Mouse (Mus musculus) kidney, embryonic 14.5 days (tissue): ENCODE measurements around the gene Chchd10. TPM values are rescaled to one million over a fixed set of nuclear protein-coding genes. Genes with fewer than 3 reads are reported as not detected.

Source experiments
- ATAC-seq: fragments of 200-750 bp; cut with Nextera tagmentation; 2 replicates; pipeline ENCODE4 v1.8.0; 2017; ENCODE audit warnings: moderate number of reproducible peaks, mild to moderate bottlenecking, moderate TSS enrichment, moderate library complexity; ENCODE audit not compliant: low FRiP score, low TSS enrichment
- H3K27ac ChIP-seq: fragments of 300-500 bp; sonication (generic); 2 replicates; pipeline ENCODE4 v1.5.1; 2014; ENCODE audit warnings: low read depth, mild to moderate bottlenecking, low read length, moderate library complexity, mixed read lengths
- H3K27me3 ChIP-seq: fragments of 300-500 bp; sonication (generic); 2 replicates; pipeline ENCODE4 v1.6.1; 2014; ENCODE audit warnings: mild to moderate bottlenecking, low read length; ENCODE audit not compliant: control insufficient read depth, insufficient read depth
- H3K36me3 ChIP-seq: fragments of 300-500 bp; sonication (generic); 2 replicates; pipeline ENCODE4 v1.6.1; 2014; ENCODE audit warnings: low read length, mixed read lengths; ENCODE audit not compliant: control insufficient read depth, insufficient read depth
- H3K4me1 ChIP-seq: fragments of 300-500 bp; sonication (generic); 2 replicates; pipeline ENCODE4 v1.6.1; 2014; ENCODE audit warnings: low read length, mixed read lengths; ENCODE audit not compliant: control insufficient read depth, insufficient read depth
- H3K4me2 ChIP-seq: fragments of 300-500 bp; sonication (generic); replicated peaks from 2 replicates; pipeline ENCODE4 v1.6.1; 2014; ENCODE audit warnings: low read depth, mild to moderate bottlenecking, low read length
- H3K4me3 ChIP-seq: fragments of 300-500 bp; sonication (generic); 2 replicates; pipeline ENCODE4 v1.5.1; 2014; ENCODE audit warnings: mild to moderate bottlenecking, low read length
- H3K9ac ChIP-seq: fragments of 300-500 bp; sonication (generic); 2 replicates; pipeline ENCODE4 v1.6.1; 2014; ENCODE audit warnings: low read depth, mild to moderate bottlenecking, low read length, moderate library complexity
- H3K9me3 ChIP-seq: fragments of 300-500 bp; sonication (generic); 2 replicates; pipeline ENCODE4 v1.6.1; 2016; ENCODE audit warnings: low read length; ENCODE audit not compliant: control insufficient read depth
- WGBS: fragments of 180-500 bp; shearing (Covaris S2); extraction: QIAGEN DNeasy Blood & Tissue Kit; methylation state at CpG from one replicate; pipeline ENCODE4 v1.1.7; 2014; 5-methylcytosine and 5-hydroxymethylcytosine counted together
- polyA plus RNA-seq: library from polyadenylated mRNA; unstranded; fragments of >200 nt; fragmentation: Nextera tagmentation; extraction: Ambion mirVana; gene quantifications from 2 replicates; pipeline ENCODE4 v1.2.1, GENCODE M21; 2014

Gene Chchd10
- polyA plus RNA-seq, 1 experiment from 2014 or later, result 99.4 TPM

DNA sequence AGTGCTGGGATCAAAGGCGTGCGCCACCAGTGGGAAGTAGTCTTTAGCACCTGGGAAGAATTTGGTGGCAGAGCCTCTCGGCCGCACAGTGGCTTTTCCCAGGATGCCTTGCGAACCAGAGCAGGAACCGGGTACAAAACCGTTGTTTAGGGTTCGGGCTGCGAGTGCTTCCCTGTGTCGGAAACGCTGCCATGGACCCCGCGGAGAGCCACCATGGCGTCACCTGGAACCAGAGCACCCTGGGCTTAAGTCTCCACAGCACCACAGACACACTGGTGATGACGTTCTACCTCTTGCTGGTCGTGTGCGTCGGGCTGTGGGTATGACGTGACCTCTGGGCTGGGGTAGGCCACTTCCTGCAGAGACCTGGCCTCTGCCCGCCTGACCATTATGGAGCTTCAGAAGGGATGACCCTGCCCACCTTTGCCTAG, 21.5 kb downstream of the Chchd10 start, which contains the start of gene Gm5134:
Gene Gm5134, plus strand, starts transcription at position 134 of the 431 bp plus-strand sequence.
- WGBS, result 28% methylated on average over 20 of the region's 20 CpGs
- no peak for ATAC-seq
- no peak within 1 kb of the TSS for H3K9ac ChIP-seq

DNA sequence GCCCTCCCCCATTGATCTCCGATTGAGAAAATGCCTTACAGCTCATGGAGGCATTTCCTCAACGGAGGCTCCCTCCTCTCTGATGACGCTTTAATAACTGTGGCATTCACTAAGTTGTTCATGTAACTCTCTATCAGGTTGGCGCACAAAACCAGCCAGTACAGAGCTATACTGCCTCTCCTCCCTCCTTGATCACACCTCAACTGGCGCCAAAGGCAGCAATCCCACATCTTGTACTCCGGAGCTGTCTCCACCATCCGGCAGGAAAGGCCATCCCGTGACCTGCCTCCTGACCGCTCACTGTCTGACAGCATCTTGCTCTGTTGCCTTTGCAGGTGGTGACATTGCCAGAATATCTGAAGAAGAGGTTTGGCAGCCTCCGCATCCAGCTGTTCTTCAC, 40.9 kb downstream of the Chchd10 start:
- no peak for ATAC-seq

More for the DNA sequence above, 21.5 kb downstream of the Chchd10 start, which contains the start of gene Gm5134:
- Histone ChIP-seq H3K27me3 (peaks cover 3% of the 10 kb centered on the region; the same call in 1 of the 2 replicates), H3K4me3 (peak within 1 kb of the TSS; percentile 13; the same call in 1 of the 2 replicates), H3K27ac (no peak within 1 kb of the TSS), H3K4me2 (peak within 1 kb of the TSS; percentile 28), H3K36me3 (no peaks in the 10 kb centered on the region), H3K4me1 (peaks cover 17% of the 10 kb centered on the region), H3K9me3 (no peaks in the 10 kb centered on the region)

DNA sequence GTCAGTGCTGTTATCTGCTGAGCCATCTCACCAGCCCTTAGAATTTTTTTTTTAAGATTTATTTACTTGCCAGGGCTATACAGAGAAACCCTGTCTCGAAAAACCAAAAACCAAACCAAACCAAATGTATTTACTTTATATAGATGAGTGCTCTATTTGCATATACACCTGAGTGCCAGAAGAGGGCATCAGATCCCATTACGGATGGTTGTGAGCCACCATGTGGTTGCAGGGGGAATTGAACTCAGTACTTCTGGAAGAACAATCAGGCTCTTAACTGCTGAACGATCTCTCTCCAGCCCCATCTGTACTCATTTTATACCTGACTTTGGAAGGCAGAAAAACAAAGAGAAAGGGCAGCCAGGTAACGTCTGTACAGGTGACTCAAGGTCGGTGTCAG, 42.3 kb downstream of the Chchd10 start:
- H3K4me1 ChIP-seq, result no peaks in the 10 kb centered on the region

More for the DNA sequence above, 40.9 kb downstream of the Chchd10 start:
- WGBS, result 92% methylated on average over 10 of the region's 10 CpGs
- no peaks in the 10 kb centered on the region for H3K36me3 ChIP-seq
- no peaks in the 10 kb centered on the region for H3K4me1 ChIP-seq
- H3K9me3 ChIP-seq, result no peaks in the 10 kb centered on the region
- no peak overlapping the region for H3K9ac ChIP-seq
- no peak overlapping the region for H3K27ac ChIP-seq
- H3K27me3 ChIP-seq, result no peaks in the 10 kb centered on the region
- no peak overlapping the region for H3K4me3 ChIP-seq
- H3K4me2 ChIP-seq, result no peak overlapping the region

DNA sequence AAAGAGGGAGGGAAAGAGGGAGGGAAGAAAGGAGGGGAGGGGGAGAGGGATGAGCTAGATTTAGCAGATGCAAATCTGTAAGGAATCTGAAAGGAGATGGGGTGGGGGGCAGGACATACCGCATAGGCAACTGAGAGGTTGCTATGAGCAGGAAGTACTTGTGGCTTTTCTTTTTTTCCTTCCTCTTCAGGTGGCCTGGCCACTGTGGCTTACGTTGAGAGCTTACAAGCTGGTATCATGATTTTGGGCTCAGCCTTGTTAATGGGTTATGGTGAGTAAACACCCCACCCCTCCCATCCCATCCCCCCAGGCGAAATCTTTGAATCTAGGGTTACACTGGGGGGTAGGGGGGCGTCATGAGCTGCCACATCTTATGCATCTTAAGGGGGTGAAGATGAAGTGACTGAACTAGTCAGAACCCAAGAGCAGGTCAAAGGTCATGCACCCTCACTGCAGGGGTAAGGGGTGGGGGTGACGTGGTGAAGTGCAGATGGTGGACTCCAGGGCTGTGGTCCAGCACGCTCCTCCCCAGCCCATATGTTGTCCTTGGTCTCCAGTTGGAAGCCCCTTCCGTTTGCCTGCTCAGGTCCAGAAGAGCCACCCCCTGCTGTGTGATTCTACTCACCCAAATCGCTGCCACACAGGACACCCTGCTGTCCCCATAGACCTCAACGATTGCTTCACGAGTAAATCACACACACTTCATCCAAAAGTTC, 45.3 kb downstream of the Chchd10 start:
- no peak overlapping the region for H3K9ac ChIP-seq

More for the DNA sequence above, 42.3 kb downstream of the Chchd10 start:
- WGBS, result 75% methylated on average over 5 of the region's 5 CpGs
- Histone ChIP-seq H3K4me2 (no peak overlapping the region), H3K36me3 (no peaks in the 10 kb centered on the region), H3K9me3 (no peaks in the 10 kb centered on the region), H3K9ac (no peak overlapping the region), H3K4me3 (no peak overlapping the region), H3K27ac (no peak overlapping the region), H3K27me3 (no peaks in the 10 kb centered on the region)
- no peak for ATAC-seq

DNA sequence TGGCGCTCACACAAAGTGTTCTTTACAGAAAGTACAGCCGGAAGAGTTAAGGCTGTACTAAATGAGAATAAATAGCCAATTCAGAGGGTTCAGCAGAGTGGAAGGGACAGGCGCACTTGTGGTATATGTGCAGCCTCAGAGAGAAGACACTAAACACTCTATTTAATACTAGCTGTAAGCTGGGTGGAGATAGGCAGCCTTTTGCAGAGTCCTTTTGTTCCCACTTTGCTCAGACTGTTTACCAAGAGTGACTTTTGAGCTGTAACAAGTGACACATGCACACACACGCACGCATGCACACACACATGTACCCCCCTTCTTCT, 45.9 kb downstream of the Chchd10 start:
- Histone ChIP-seq H3K27ac (no peak overlapping the region), H3K4me1 (no peaks in the 10 kb centered on the region)

More for the DNA sequence above, 45.3 kb downstream of the Chchd10 start:
- ATAC-seq, result no peak
- no peak overlapping the region for H3K27ac ChIP-seq
- H3K4me2 ChIP-seq, result no peak overlapping the region
- H3K4me1 ChIP-seq, result no peaks in the 10 kb centered on the region
- no peaks in the 10 kb centered on the region for H3K9me3 ChIP-seq
- H3K27me3 ChIP-seq, result no peaks in the 10 kb centered on the region
- no peak overlapping the region for H3K4me3 ChIP-seq
- 57% methylated on average over 10 of the region's 10 CpGs for WGBS
- no peaks in the 10 kb centered on the region for H3K36me3 ChIP-seq

DNA sequence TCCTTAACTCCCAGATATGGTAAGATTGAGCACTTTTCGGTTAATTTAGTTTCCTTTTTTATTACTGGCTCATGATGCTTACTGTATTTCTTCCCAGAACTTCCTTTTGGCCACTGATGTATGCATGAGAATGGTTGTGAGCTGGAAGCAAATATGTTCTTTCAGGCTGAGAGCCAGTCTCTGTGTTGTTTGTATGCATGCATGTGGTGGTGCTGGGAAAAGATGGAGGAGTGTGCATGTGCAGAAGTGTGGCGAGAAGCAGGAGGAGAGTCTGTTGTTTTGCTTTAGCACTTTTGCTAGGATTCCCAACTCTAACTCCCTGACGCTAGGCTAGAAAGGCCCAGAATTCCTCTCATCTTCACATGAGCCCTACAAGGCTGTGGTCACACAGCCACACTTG, 46.5 kb downstream of the Chchd10 start:
- H3K36me3 ChIP-seq, result no peaks in the 10 kb centered on the region
- H3K4me2 ChIP-seq, result no peak overlapping the region
- H3K27me3 ChIP-seq, result no peaks in the 10 kb centered on the region
- no peak overlapping the region for H3K27ac ChIP-seq
- WGBS, result 80% methylated on average over 3 of the region's 3 CpGs
- H3K4me3 ChIP-seq, result no peak overlapping the region
- H3K9ac ChIP-seq, result no peak overlapping the region
- no peaks in the 10 kb centered on the region for H3K9me3 ChIP-seq
- H3K4me1 ChIP-seq, result no peaks in the 10 kb centered on the region
- no peak for ATAC-seq

More for the DNA sequence above, 45.9 kb downstream of the Chchd10 start:
- no peak overlapping the region for H3K9ac ChIP-seq
- no peak overlapping the region for H3K4me3 ChIP-seq
- no peaks in the 10 kb centered on the region for H3K27me3 ChIP-seq
- no peak for ATAC-seq
- no peak overlapping the region for H3K4me2 ChIP-seq
- H3K36me3 ChIP-seq, result no peaks in the 10 kb centered on the region
- no peaks in the 10 kb centered on the region for H3K9me3 ChIP-seq
- 91% methylated on average over 5 of the region's 5 CpGs for WGBS

Other genes with a start within 250 kb of the Chchd10 start
- gene Cabin1, start 168.8 kb upstream of the Chchd10 start, polyA plus RNA-seq, result 32.3 and 37.7 TPM in 2 replicates
- gene Ddt, start 159.7 kb upstream of the Chchd10 start, polyA plus RNA-seq, result 75.7 and 90.4 TPM in 2 replicates
- not detected in 2 replicates for gene Gm20441, start 152.2 kb upstream of the Chchd10 start, polyA plus RNA-seq
- gene Gstt3, start 151.7 kb upstream of the Chchd10 start, polyA plus RNA-seq, result 29.7 and 43.4 TPM in 2 replicates
- gene Gstt1, start 134.5 kb upstream of the Chchd10 start, polyA plus RNA-seq, result 10.6 and 12.1 TPM in 2 replicates
- not detected in 2 replicates for gene Gstt4, start 110.6 kb upstream of the Chchd10 start, polyA plus RNA-seq
- gene Gstt2, start 95.7 kb upstream of the Chchd10 start, polyA plus RNA-seq, result 28.2 and 29.1 TPM in 2 replicates
- gene Mif, start 72.9 kb upstream of the Chchd10 start, polyA plus RNA-seq, result 2,350 and 2,543 TPM in 2 replicates
- 3.2 and 4.1 TPM in 2 replicates for gene Derl3, start 39.7 kb upstream of the Chchd10 start, polyA plus RNA-seq
- gene Smarcb1, start 11.5 kb upstream of the Chchd10 start, polyA plus RNA-seq, result 176 and 238 TPM in 2 replicates
- 43.7 and 53.9 TPM in 2 replicates for gene Mmp11, start 3.4 kb downstream of the Chchd10 start, polyA plus RNA-seq
- 0.35 TPM in 1 of 2 replicates, not detected in the other for gene Gm867, start 7.5 kb downstream of the Chchd10 start, polyA plus RNA-seq
- gene Vpreb3, start 9.9 kb downstream of the Chchd10 start, polyA plus RNA-seq, result 1.1 and 1.4 TPM in 2 replicates
- not detected in 2 replicates for gene Gm5134, start 21.4 kb downstream of the Chchd10 start, polyA plus RNA-seq
- 16.7 and 24.9 TPM in 2 replicates for gene Zfp280b, start 99.5 kb downstream of the Chchd10 start, polyA plus RNA-seq
- gene Slc5a4b, start 177.8 kb downstream of the Chchd10 start, polyA plus RNA-seq, result 0.30 TPM in 1 of 2 replicates, not detected in the other
- not detected in 2 replicates for gene Slc5a4a, start 214.3 kb downstream of the Chchd10 start, polyA plus RNA-seq